Mouse (Mus musculus) kidney, embryonic 16.5 days (tissue): ENCODE data around the gene Styxl1. TPM values are rescaled to one million over a fixed set of nuclear protein-coding genes. Genes with fewer than 3 reads are reported as not detected.
A peak's percentile ranks its signal among the peaks of the same experiment; 100 is the strongest.

ENCODE experiments used
- ATAC-seq: fragments of 200-750 bp; cut with Nextera tagmentation; 2 replicates; pipeline ENCODE4 v1.8.0; 2017; ENCODE audit warnings: moderate TSS enrichment; ENCODE audit not compliant: low FRiP score, low TSS enrichment
- H3K27ac ChIP-seq: fragments of 300-500 bp; sonication (generic); 2 replicates; pipeline ENCODE4 v1.5.1; 2014; ENCODE audit warnings: low read length
- H3K27me3 ChIP-seq: fragments of 300-500 bp; sonication (generic); 2 replicates; pipeline ENCODE4 v1.6.1; 2014; ENCODE audit warnings: low read length, control low read depth, mixed read lengths; ENCODE audit not compliant: insufficient read depth
- H3K36me3 ChIP-seq: fragments of 300-500 bp; sonication (generic); 2 replicates; pipeline ENCODE4 v1.6.1; 2014; ENCODE audit warnings: low read length, control low read depth, mixed read lengths; ENCODE audit not compliant: insufficient read depth
- H3K4me1 ChIP-seq: fragments of 300-500 bp; sonication (generic); 2 replicates; pipeline ENCODE4 v1.6.1; 2014; ENCODE audit warnings: low read length, control low read depth, mixed read lengths; ENCODE audit not compliant: insufficient read depth
- H3K4me2 ChIP-seq: fragments of 300-500 bp; sonication (generic); replicated peaks from 2 replicates; pipeline ENCODE4 v1.6.1; 2014; ENCODE audit warnings: low read depth, low read length
- H3K4me3 ChIP-seq: fragments of 300-500 bp; sonication (generic); 2 replicates; pipeline ENCODE4 v1.5.1; 2014; ENCODE audit warnings: mild to moderate bottlenecking, low read length
- H3K9ac ChIP-seq: fragments of 300-500 bp; sonication (generic); replicated peaks from 2 replicates; pipeline ENCODE4 v1.6.1; 2014; ENCODE audit warnings: low read length
- H3K9me3 ChIP-seq: fragments of 300-500 bp; sonication (generic); 2 replicates; pipeline ENCODE4 v1.6.1; 2016; ENCODE audit warnings: low read length, control low read depth
- WGBS: fragments of 180-500 bp; shearing (Covaris S2); extraction: QIAGEN DNeasy Blood & Tissue Kit; methylation state at CpG from one replicate; pipeline ENCODE4 v1.1.7; 2014; 5-methylcytosine and 5-hydroxymethylcytosine counted together
- polyA plus RNA-seq: library from polyadenylated mRNA; unstranded; fragments of >200 nt; fragmentation: Nextera tagmentation; extraction: Ambion mirVana; gene quantifications from 2 replicates; pipeline ENCODE4 v1.2.1, GENCODE M21; 2015

Gene Styxl1
- polyA plus RNA-seq, 1 experiment from 2014 or later: 0.42 TPM

- ATAC-seq: no peak
- Histone ChIP-seq H3K4me1 (peaks cover 2% of the 10 kb centered on the region; the same call in 1 of the 2 replicates), H3K4me3 (no peak overlapping the region), H3K27me3 (no peaks in the 10 kb centered on the region), H3K27ac (no peak overlapping the region), H3K9ac (no peak overlapping the region), H3K9me3 (0 out of 2 replicates have a peak, but pooled peaks cover 4% of the 10 kb centered on the region), H3K36me3 (no peaks in the 10 kb centered on the region), H3K4me2 (no peak overlapping the region)
- WGBS: 85% methylated on average over 4 of the region's 4 CpGs
Measured at GRCm38 (mm10) chr5:135803676-135804075, 25.5 kb upstream of the Styxl1 start.

- Histone ChIP-seq H3K4me3 (no peak overlapping the region), H3K4me2 (no peak overlapping the region), H3K4me1 (peaks cover 2% of the 10 kb centered on the region; the same call in 1 of the 2 replicates), H3K27ac (no peak overlapping the region), H3K9me3 (0 out of 2 replicates have a peak, but pooled peaks cover 4% of the 10 kb centered on the region), H3K9ac (no peak overlapping the region), H3K36me3 (no peaks in the 10 kb centered on the region), H3K27me3 (no peaks in the 10 kb centered on the region)
- 65% methylated on average over 4 of the region's 4 CpGs for WGBS
- no peak for ATAC-seq
Measured at GRCm38 (mm10) chr5:135803135-135803534, 24.9 kb upstream of the Styxl1 start.

DNA sequence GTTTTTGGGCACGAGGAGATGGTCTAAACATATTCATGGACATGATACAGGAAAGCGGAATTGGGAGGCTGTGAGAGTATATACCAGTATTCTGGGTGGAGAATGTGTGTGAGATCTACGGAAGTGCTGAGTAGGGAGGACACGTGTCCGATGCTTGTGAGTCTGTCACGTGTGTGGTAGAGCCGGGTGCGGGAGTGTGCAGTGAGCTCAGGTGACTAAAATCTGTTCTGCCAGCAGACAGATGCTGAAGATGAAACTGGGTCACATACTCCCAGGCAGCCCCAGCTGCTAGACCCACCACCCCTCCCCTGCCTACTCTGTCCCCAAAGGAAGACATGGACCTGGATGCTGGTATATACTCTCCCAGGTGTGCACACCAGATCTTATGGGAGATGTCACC is 24.5 kb upstream of the Styxl1 start:
- 89% methylated on average over 8 of the region's 8 CpGs for WGBS
- Histone ChIP-seq H3K4me3 (no peak overlapping the region), H3K27ac (no peak overlapping the region), H3K4me1 (peaks cover 2% of the 10 kb centered on the region; the same call in 1 of the 2 replicates), H3K9ac (no peak overlapping the region), H3K9me3 (0 out of 2 replicates have a peak, but pooled peaks cover 4% of the 10 kb centered on the region), H3K36me3 (no peaks in the 10 kb centered on the region), H3K4me2 (no peak overlapping the region), H3K27me3 (no peaks in the 10 kb centered on the region)
- no peak for ATAC-seq

GRCm38 (mm10) chr5:135800927-135801326 is 22.7 kb upstream of the Styxl1 start:
- no peak overlapping the region for H3K4me3 ChIP-seq
- WGBS: 2% methylated on average over 6 of the region's 6 CpGs
- ATAC-seq: no peak

GRCm38 (mm10) chr5:135799746-135800145 is 21.6 kb upstream of the Styxl1 start:
- H3K27me3 ChIP-seq: no peaks in the 10 kb centered on the region
- 0 out of 2 replicates have a peak, but pooled peaks cover 4% of the 10 kb centered on the region for H3K9me3 ChIP-seq
- no peak overlapping the region for H3K9ac ChIP-seq
- 49% methylated on average over 4 of the region's 4 CpGs for WGBS
- no peak overlapping the region for H3K27ac ChIP-seq
- H3K4me2 ChIP-seq: no peak overlapping the region
- H3K36me3 ChIP-seq: no peaks in the 10 kb centered on the region
- H3K4me3 ChIP-seq: no peak overlapping the region
- H3K4me1 ChIP-seq: 0 out of 2 replicates have a peak, but pooled peaks cover 3% of the 10 kb centered on the region
- ATAC-seq: no peak

More at GRCm38 (mm10) chr5:135800927-135801326, 22.7 kb upstream of the Styxl1 start:
- Histone ChIP-seq H3K4me2 (no peak overlapping the region), H3K27ac (no peak overlapping the region), H3K4me1 (no peaks in the 10 kb centered on the region), H3K27me3 (no peaks in the 10 kb centered on the region), H3K9ac (no peak overlapping the region), H3K9me3 (0 out of 2 replicates have a peak, but pooled peaks cover 4% of the 10 kb centered on the region), H3K36me3 (no peaks in the 10 kb centered on the region)

GRCm38 (mm10) chr5:135794859-135795181 is 16.6 kb upstream of the Styxl1 start:
- Histone ChIP-seq H3K9me3 (no peaks in the 10 kb centered on the region), H3K36me3 (peaks cover 19% of the 10 kb centered on the region), H3K9ac (peak overlapping the region; percentile 63), H3K27me3 (no peaks in the 10 kb centered on the region), H3K4me1 (0 out of 2 replicates have a peak, but pooled peaks cover 7% of the 10 kb centered on the region), H3K4me2 (peak overlapping the region; percentile 53), H3K4me3 (peak overlapping the region; percentile 45), H3K27ac (peak overlapping the region; percentile 23; the same call in 1 of the 2 replicates)
- 0 out of 2 replicates have a peak, but pooled peaks have one; percentile 43 for ATAC-seq
- WGBS: 9% methylated on average over 5 of the region's 5 CpGs

DNA sequence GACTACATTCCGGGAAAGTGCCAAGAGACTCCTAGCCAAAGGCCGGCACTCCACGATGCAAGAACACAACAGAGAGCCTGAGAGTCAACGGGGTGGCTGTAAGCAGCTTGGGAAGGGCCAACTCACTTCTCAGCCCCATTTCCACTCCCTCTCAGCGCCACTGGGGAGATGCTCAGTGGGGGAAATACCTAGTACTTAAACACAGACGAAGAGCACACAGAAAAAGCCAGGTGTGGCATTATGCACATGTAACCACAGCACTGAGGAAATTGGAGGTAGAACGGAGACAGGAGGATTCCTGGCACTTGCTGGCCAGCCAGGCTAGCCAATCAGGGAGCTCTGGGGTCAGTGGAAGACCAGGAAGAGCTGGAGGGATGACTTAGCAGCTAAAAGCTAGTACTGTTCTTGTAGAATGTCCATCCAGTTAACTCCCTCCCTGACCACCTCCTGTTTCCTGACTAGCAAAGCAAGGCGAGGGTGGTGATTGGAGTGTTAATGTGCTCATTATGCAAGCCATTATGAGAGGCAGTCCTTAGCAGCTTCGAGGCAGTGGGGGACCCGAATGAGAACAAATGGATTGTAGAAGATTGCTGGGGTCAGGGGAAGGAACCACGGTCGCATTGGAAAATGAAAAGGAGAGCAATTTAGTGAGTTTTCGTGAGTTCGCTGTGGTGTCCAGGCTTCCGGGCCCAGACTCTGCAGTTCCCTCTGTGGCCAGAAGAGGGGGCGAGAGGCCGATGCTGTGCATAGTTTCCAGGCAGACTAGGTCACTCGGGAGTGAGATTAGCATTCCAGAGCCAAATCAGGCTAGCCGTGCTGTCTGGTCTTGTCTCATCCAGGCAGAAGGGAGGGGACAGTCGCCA is 16.0 kb upstream of the Styxl1 start:
- Histone ChIP-seq H3K4me3 (peak overlapping the region; percentile 45), H3K9me3 (no peaks in the 10 kb centered on the region), H3K27me3 (no peaks in the 10 kb centered on the region), H3K36me3 (peaks cover 25% of the 10 kb centered on the region), H3K27ac (no peak overlapping the region), H3K4me1 (0 out of 2 replicates have a peak, but pooled peaks cover 7% of the 10 kb centered on the region), H3K9ac (peak overlapping the region; percentile 63), H3K4me2 (peak overlapping the region; percentile 53)
- 13% methylated on average over 20 of the region's 20 CpGs for WGBS
- peak; percentile 89 for ATAC-seq

GRCm38 (mm10) chr5:135782901-135783300 is 4.7 kb upstream of the Styxl1 start:
- Histone ChIP-seq H3K36me3 (peaks cover 51% of the 10 kb centered on the region), H3K4me2 (no peak overlapping the region), H3K4me1 (peaks cover 13% of the 10 kb centered on the region), H3K27ac (no peak overlapping the region), H3K9ac (no peak overlapping the region), H3K27me3 (no peaks in the 10 kb centered on the region), H3K4me3 (no peak overlapping the region), H3K9me3 (no peaks in the 10 kb centered on the region)
- 91% methylated on average over 4 of the region's 4 CpGs for WGBS
- no peak for ATAC-seq

GRCm38 (mm10) chr5:135780331-135780730 is 2.1 kb upstream of the Styxl1 start:
- Histone ChIP-seq H3K4me2 (peak overlapping the region; percentile 81; the same call in 1 of the 2 replicates), H3K4me3 (no peak overlapping the region), H3K27me3 (no peaks in the 10 kb centered on the region), H3K27ac (no peak overlapping the region), H3K4me1 (peaks cover 30% of the 10 kb centered on the region), H3K36me3 (peaks cover 26% of the 10 kb centered on the region), H3K9ac (peak overlapping the region; percentile 28; the same call in 1 of the 2 replicates), H3K9me3 (no peaks in the 10 kb centered on the region)
- no peak for ATAC-seq
- 83% methylated on average over 8 of the region's 8 CpGs for WGBS
